Mouse (Mus musculus) olfactory bulb, adult 2 months (tissue): ENCODE measurements around the gene Cacna1e.

Experiments
- CTCF ChIP-seq: fragments of 200-500 bp; IDR thresholded peaks from 2 replicates; pipeline ENCODE4 v1.5.1; 2012; ENCODE audit warnings: low read depth, mild to moderate bottlenecking, low read length, moderate library complexity; ENCODE audit not compliant: insufficient read depth
- POLR2A ChIP-seq: fragments of 200-500 bp; IDR thresholded peaks from 2 replicates; pipeline ENCODE4 v1.6.1; 2012; ENCODE audit warnings: mild to moderate bottlenecking, low read depth, low read length, moderate library complexity; ENCODE audit not compliant: insufficient read depth

GRCm38 (mm10) chr1:154653951-154654350 is 230.3 kb downstream of the Cacna1e start:
- TF ChIP-seq CTCF (no peak), POLR2A (no peak)
